Mouse (Mus musculus) neural tube, embryonic 12.5 days (tissue): ENCODE data around the gene Psmb3. TPM values are rescaled to one million over a fixed set of nuclear protein-coding genes. Genes with fewer than 3 reads are reported as not detected.

Source experiments
- ATAC-seq: fragments of 200-750 bp; cut with Nextera tagmentation; 2 replicates; pipeline ENCODE4 v1.8.0; 2017; ENCODE audit warnings: low read depth, mild to moderate bottlenecking, moderate TSS enrichment, moderate library complexity; ENCODE audit not compliant: low FRiP score
- H3K27ac ChIP-seq: fragments of 300-500 bp; sonication (generic); 2 replicates; pipeline ENCODE4 v1.5.1; 2016
- H3K27me3 ChIP-seq: fragments of 300-500 bp; sonication (generic); replicated peaks from 2 replicates; pipeline ENCODE4 v1.6.1; 2016; ENCODE audit warnings: mild to moderate bottlenecking
- H3K36me3 ChIP-seq: fragments of 300-500 bp; sonication (generic); 2 replicates; pipeline ENCODE4 v1.6.1; 2016; ENCODE audit warnings: mild to moderate bottlenecking
- H3K4me1 ChIP-seq: fragments of 300-500 bp; sonication (generic); 2 replicates; pipeline ENCODE4 v1.6.1; 2016
- H3K4me2 ChIP-seq: fragments of 300-500 bp; sonication (generic); replicated peaks from 2 replicates; pipeline ENCODE4 v1.6.1; 2016; ENCODE audit warnings: mild to moderate bottlenecking
- H3K4me3 ChIP-seq: fragments of 300-500 bp; sonication (generic); 2 replicates; pipeline ENCODE4 v1.5.1; 2016
- H3K9ac ChIP-seq: fragments of 300-500 bp; sonication (generic); 2 replicates; pipeline ENCODE4 v1.6.1; 2016; ENCODE audit warnings: mild to moderate bottlenecking
- H3K9me3 ChIP-seq: fragments of 300-500 bp; sonication (generic); 2 replicates; pipeline ENCODE4 v1.6.1; 2016; ENCODE audit warnings: mild to moderate bottlenecking
- WGBS: fragments of 180-500 bp; shearing (Covaris S2); methylation state at CpG from one replicate; pipeline ENCODE4 v1.1.7; 2016; 5-methylcytosine and 5-hydroxymethylcytosine counted together
- polyA plus RNA-seq: library from polyadenylated mRNA; unstranded; fragments of >200 nt; fragmentation: Nextera tagmentation; extraction: Ambion mirVana; gene quantifications from 2 replicates; pipeline ENCODE4 v1.2.1, GENCODE M21; 2016

Gene Psmb3
- polyA plus RNA-seq, 1 experiment from 2014 or later, result 453 TPM

DNA sequence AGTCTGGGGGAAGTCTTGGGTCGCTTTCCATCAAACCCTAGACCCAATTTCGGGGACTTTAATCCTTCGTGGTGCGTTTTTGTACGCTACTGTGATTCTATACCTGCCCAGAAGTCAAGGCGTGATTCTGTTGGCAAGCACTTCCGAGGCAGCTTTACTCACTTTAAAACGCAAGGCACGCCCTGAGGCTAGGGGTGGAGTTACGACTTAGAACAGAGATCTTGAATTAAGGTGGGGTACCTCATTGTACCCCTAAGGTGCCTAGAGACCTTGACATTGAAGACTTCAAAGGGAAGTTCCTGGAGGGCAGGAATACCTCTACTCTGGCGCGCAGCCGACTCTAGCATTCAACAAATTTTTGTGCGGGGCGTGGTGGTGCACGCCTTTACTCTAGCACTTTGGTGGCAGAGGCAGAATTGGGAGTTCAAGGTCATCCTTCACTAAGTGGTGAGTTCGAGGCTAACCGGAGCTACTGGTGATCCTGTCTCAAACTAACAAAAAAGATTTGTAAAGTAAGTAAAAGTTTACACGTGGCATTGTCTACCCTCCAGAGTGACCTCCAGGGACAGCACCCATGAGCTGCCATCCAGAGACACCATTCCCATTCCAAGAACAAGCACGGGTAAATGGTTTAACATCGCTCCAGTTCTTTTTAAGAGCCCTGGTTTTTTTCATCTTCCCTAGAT lies 40.8 kb upstream of the Psmb3 start:
- H3K4me2 ChIP-seq, result peak overlapping the region; percentile 85
- H3K9ac ChIP-seq, result peak overlapping the region; percentile 91; the same call in 1 of the 2 replicates
- H3K27me3 ChIP-seq, result peaks cover 20% of the 10 kb centered on the region
- H3K36me3 ChIP-seq, result peaks cover 20% of the 10 kb centered on the region
- no peak for ATAC-seq
- no peaks in the 10 kb centered on the region for H3K9me3 ChIP-seq
- peak overlapping the region; percentile 95 for H3K4me3 ChIP-seq
- no peak overlapping the region for H3K27ac ChIP-seq
- peaks cover 46% of the 10 kb centered on the region for H3K4me1 ChIP-seq
- 1% methylated on average over 21 of the region's 21 CpGs for WGBS

DNA sequence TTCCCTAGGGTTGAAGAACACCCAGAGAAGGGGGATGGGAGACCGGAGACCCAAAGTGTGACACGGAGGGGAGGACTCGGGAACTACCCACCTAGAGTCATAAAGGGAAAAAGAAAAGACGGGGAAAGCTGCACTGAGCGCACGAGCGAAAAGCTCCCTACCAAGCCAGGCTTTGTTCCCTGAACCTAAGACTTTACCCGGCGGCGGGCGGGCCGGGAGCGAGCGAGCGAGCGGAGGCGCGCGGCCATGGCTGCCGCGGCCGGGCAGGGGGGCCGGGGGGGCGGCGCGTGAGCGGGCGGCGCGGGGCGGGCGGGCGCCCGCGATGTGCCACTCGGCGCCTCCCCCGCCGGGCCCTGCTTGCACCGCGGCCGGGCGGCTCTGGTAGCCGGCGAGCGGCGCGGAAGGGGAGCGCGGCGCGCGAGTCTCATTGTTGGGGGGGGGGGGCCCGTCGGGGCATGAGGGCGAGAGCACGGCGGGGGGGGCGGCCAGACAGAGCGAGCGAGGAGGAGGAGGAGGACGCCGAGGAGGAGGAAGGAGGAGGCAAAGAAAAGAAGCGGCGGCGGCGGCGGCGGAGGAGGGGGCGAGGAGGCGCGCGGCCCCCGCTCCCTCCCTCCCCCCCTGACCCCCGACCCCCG lies 40.2 kb upstream of the Psmb3 start, which contains the start of gene Mllt6:
Mllt6 (plus strand) TSS at position 522 of the 635 bp plus-strand sequence.
- Histone ChIP-seq H3K9me3 (no peaks in the 10 kb centered on the region), H3K4me1 (peaks cover 46% of the 10 kb centered on the region), H3K27ac (peak within 1 kb of the TSS; percentile 53; the same call in 1 of the 2 replicates), H3K36me3 (peaks cover 24% of the 10 kb centered on the region), H3K9ac (peak within 1 kb of the TSS; percentile 91), H3K27me3 (peaks cover 20% of the 10 kb centered on the region), H3K4me3 (peak within 1 kb of the TSS; percentile 95), H3K4me2 (peak within 1 kb of the TSS; percentile 85)
- WGBS, result under 1% methylated on average over 51 of the region's 76 CpGs
- ATAC-seq, result peak; percentile 45; the same call in 1 of the 2 replicates

DNA sequence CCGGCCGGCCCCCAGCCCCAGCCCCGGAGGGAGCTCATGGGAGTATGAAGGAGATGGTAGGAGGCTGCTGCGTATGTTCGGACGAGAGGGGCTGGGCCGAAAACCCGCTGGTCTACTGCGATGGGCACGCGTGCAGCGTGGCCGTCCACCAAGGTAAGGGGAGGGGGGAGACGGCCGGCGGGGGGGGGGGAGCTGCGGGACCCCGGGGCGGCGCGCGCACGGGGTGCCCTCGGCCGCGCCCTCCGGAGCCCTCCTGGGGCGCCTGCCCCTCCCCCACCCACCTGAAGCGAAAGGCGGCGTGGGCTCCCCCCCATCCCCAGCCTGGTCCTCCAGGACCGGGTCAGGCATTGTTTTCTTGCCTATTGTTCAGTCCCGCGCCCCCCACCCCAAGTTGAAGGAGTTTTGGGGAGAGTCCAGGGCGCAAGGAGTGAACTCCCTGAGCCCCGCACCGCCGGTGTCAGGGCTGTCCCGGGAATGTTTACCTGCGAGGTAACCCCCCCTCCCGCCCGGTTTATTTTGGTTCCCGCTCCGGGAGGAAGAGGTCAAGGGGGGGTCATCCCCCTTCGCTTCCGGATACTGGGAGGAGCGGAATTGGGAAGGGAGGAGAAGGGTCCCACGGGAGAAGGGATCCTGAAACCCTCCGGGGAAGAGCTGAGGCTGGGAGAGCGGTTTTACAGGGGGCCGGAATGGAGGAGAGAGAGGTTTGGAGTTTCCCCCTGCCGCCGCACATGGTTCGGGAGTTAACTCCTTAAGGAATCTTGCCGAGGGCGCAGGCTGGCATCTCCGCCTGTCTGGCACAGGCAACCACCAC lies 39.5 kb upstream of the Psmb3 start:
- H3K9ac ChIP-seq, result peak overlapping the region; percentile 91
- under 1% methylated on average over 30 of the region's 57 CpGs for WGBS
- peaks cover 31% of the 10 kb centered on the region for H3K36me3 ChIP-seq
- peak overlapping the region; percentile 53; the same call in 1 of the 2 replicates for H3K27ac ChIP-seq
- H3K27me3 ChIP-seq, result peaks cover 20% of the 10 kb centered on the region
- H3K4me1 ChIP-seq, result peaks cover 46% of the 10 kb centered on the region
- H3K4me3 ChIP-seq, result peak overlapping the region; percentile 95
- H3K9me3 ChIP-seq, result no peaks in the 10 kb centered on the region
- ATAC-seq, result peak; percentile 11; the same call in 1 of the 2 replicates
- H3K4me2 ChIP-seq, result peak overlapping the region; percentile 85

DNA sequence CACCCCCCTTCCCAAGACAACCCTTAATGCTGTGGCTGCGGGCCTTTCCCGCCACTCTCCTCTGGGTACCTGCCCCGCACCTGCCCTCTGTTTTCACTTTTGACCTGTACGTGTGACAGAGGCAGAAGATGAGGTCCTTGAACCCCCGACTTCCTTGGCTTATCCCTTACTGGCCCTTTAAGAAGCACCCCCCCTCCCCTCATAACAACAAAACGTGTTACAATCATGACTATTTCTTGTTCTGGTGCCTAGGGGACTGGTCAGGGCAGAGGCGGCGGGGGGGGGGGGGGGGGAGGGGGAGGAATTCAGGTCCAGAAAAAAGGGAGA lies 38.9 kb upstream of the Psmb3 start:
- Histone ChIP-seq H3K4me1 (peaks cover 44% of the 10 kb centered on the region), H3K9ac (peak overlapping the region; percentile 91), H3K4me3 (peak overlapping the region; percentile 95), H3K4me2 (peak overlapping the region; percentile 85), H3K27me3 (peaks cover 20% of the 10 kb centered on the region), H3K27ac (no peak overlapping the region), H3K9me3 (no peaks in the 10 kb centered on the region), H3K36me3 (peaks cover 37% of the 10 kb centered on the region)
- no peak for ATAC-seq
- WGBS, result 0% methylated on average over 6 of the region's 8 CpGs

DNA sequence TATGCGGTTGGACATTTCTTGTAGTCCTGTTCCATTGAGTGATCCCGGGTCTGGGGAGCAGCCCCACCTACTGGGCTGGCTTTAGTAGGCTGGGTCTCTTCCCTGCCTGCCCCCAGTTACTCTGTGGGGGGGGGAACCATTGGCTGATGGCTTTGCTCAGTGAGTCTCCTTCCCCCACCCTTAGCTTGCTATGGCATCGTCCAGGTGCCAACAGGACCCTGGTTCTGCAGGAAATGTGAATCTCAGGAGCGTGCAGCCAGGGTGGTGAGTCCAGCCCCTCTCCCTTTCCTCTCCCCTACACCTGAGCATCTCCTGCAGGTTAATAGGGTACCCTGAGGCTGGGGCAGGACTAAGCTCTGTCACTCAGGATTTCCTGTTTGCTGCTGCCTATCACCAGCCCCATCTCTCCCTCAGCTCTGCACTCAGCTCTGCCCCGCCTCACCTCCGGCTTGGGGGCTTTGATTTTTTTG lies 38.4 kb upstream of the Psmb3 start:
- Histone ChIP-seq H3K36me3 (peaks cover 42% of the 10 kb centered on the region), H3K4me3 (peak overlapping the region; percentile 95), H3K9me3 (no peaks in the 10 kb centered on the region), H3K27me3 (peaks cover 20% of the 10 kb centered on the region), H3K9ac (no peak overlapping the region; the same call in 1 of the 2 replicates), H3K4me2 (peak overlapping the region; percentile 85), H3K4me1 (peaks cover 46% of the 10 kb centered on the region), H3K27ac (no peak overlapping the region)
- WGBS, result 43% methylated on average over 6 of the region's 6 CpGs
- ATAC-seq, result no peak

DNA sequence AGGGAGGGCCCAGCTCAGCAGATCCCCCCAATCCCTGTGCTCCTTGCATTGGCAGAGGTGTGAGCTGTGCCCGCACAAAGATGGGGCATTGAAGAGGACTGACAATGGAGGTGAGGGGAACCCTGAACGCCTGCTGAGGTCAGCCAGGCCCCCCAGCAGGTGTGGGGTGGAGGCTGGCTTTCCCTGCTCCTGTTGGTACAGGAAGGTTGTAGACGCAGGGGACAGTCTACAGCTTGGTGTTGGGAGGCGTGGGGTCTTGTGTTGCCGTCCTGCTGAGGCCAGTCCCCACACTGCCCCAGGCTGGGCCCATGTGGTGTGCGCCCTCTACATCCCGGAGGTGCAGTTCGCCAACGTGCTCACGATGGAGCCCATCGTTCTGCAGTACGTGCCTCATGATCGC lies 37.8 kb upstream of the Psmb3 start:
- 92% methylated on average over 13 of the region's 13 CpGs for WGBS
- H3K4me2 ChIP-seq, result peak overlapping the region; percentile 85

DNA sequence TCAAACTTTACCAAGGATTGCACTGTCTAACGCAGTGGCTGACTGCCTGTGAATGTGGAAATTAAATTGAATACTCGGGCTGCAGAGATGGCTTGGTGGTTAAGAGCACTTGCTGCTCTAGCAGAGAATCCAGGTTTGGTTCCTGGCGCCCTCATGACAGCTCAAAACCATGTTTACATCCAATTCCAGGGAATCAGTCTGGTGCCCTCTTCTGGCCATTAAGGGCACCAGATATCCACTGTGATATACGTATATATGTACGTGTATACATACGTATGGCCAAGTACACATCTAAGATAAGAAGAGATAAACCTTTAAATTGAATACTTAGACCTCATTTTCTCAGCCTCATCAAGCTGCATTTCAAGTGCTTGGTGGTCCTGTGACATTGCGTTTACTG lies 37.0 kb upstream of the Psmb3 start:
- Histone ChIP-seq H3K9me3 (no peaks in the 10 kb centered on the region), H3K27me3 (peaks cover 14% of the 10 kb centered on the region), H3K36me3 (peaks cover 56% of the 10 kb centered on the region), H3K4me1 (peaks cover 36% of the 10 kb centered on the region), H3K9ac (no peak overlapping the region), H3K4me3 (no peak overlapping the region), H3K27ac (no peak overlapping the region), H3K4me2 (no peak overlapping the region)
- no peak for ATAC-seq
- 94% methylated on average over 7 of the region's 7 CpGs for WGBS

More for the DNA sequence above, 37.8 kb upstream of the Psmb3 start:
- Histone ChIP-seq H3K4me3 (no peak overlapping the region; the same call in 1 of the 2 replicates), H3K9ac (no peak overlapping the region), H3K4me1 (peaks cover 44% of the 10 kb centered on the region), H3K36me3 (peaks cover 48% of the 10 kb centered on the region), H3K27ac (no peak overlapping the region), H3K9me3 (no peaks in the 10 kb centered on the region), H3K27me3 (peaks cover 20% of the 10 kb centered on the region)
- ATAC-seq, result no peak

DNA sequence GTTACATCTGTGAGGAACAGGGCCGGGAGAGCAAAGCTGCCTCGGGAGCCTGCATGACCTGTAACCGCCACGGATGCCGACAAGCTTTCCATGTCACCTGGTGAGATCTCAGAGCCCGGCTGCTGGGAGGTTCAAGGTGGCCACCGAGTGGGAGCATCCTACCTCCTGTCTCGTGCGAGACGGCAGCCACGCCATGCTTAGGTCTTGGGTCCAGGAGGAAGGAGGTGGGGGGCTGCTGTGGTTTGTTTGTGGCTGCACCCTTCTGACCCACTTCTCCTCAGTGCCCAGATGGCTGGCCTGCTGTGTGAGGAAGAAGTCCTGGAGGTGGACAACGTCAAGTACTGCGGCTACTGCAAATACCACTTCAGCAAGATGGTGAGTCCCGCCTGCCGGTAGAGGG lies 36.4 kb upstream of the Psmb3 start:
- Histone ChIP-seq H3K9ac (no peak overlapping the region), H3K4me2 (no peak overlapping the region), H3K4me3 (no peak overlapping the region), H3K4me1 (peaks cover 33% of the 10 kb centered on the region), H3K27me3 (peaks cover 8% of the 10 kb centered on the region), H3K27ac (no peak overlapping the region), H3K9me3 (no peaks in the 10 kb centered on the region), H3K36me3 (peaks cover 62% of the 10 kb centered on the region)
- 93% methylated on average over 15 of the region's 15 CpGs for WGBS
- no peak for ATAC-seq

DNA sequence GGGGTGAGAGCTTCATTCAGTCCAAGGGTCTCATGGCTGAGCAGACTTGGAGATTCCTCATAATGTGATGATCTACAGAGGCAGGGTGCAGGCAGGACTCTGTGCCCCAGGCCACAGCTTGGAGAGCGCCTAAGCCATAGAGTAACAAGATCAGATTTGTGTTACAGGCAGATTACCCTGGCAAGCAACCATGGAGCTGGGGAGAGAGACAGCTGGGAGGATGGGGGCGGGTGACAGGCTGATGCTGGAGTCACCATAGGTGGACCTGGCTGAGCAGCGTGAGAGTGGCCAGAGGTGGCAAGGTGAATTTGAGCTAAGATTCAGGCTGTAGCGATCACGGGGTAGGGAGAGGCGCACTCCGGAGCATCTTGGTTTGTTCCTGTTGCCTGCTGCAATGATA lies 35.0 kb upstream of the Psmb3 start:
- Histone ChIP-seq H3K9me3 (no peaks in the 10 kb centered on the region), H3K36me3 (peaks cover 76% of the 10 kb centered on the region), H3K9ac (no peak overlapping the region), H3K27me3 (no peaks in the 10 kb centered on the region), H3K4me1 (peaks cover 22% of the 10 kb centered on the region), H3K4me3 (no peak overlapping the region), H3K27ac (no peak overlapping the region), H3K4me2 (no peak overlapping the region)
- ATAC-seq, result no peak
- 94% methylated on average over 7 of the region's 7 CpGs for WGBS

DNA sequence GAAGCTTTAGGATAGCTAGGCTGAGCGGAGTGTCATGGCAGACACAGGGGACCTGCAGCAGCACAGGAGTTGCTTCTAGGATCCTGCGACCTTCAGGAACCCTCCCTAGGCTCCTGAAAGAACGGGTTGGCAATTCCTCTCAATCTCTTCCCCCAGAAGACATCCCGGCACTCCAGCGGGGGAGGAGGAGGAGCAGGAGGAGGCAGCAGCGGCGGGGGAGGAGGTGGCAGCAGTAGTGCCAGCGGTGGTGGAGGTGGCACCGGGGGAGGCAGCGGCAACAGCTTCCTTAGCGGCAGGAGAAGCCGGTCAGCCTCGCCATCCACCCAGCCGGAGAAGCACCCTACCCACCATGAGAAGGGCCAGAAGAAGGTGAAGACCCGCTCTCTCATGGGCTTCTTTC lies 33.9 kb upstream of the Psmb3 start:
- Histone ChIP-seq H3K4me3 (no peak overlapping the region), H3K4me1 (peaks cover 19% of the 10 kb centered on the region), H3K9ac (0 out of 2 replicates have a peak overlapping the region, but pooled peaks have one; percentile 29), H3K4me2 (no peak overlapping the region), H3K9me3 (no peaks in the 10 kb centered on the region), H3K36me3 (peaks cover 87% of the 10 kb centered on the region), H3K27ac (no peak overlapping the region), H3K27me3 (no peaks in the 10 kb centered on the region)
- WGBS, result 66% methylated on average over 15 of the region's 15 CpGs
- no peak for ATAC-seq

DNA sequence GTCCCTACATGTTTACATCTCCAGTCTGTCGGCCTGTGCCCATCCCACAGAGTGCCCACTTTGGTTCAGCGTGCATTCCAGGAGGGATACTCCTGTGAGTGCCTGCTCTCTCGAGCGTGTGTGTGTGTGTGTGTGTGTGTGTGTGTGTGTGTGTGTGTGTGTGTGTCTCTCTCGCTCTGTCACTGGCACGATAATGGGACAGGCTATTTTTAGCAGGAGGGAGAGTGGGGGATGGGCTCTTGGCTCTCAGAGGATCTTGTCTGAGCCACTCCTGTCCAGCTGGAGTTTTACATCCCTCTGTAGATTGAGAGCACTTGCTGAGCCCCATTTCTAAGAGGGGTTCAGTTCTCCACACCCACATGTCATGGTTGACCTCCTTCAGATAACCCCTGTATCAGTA lies 33.4 kb upstream of the Psmb3 start:
- no peak overlapping the region for H3K27ac ChIP-seq
- H3K4me3 ChIP-seq, result no peak overlapping the region
- H3K4me1 ChIP-seq, result peaks cover 14% of the 10 kb centered on the region
- no peaks in the 10 kb centered on the region for H3K27me3 ChIP-seq
- H3K9ac ChIP-seq, result no peak overlapping the region
- no peaks in the 10 kb centered on the region for H3K9me3 ChIP-seq
- WGBS, result 50% methylated on average over 6 of the region's 6 CpGs
- H3K4me2 ChIP-seq, result no peak overlapping the region
- H3K36me3 ChIP-seq, result peaks cover 92% of the 10 kb centered on the region
- ATAC-seq, result no peak
